Mouse (Mus musculus): ENCODE measurements around the gene 9830107B12Rik. TPM values are rescaled to one million over a fixed set of nuclear protein-coding genes. Genes with fewer than 3 reads are reported as not detected.

The 9830107B12Rik gene
- polyA plus RNA-seq, 1 experiment from 2014 or later, result not detected

GRCm38 (mm10) chr17:48110547-48111287 is 35.4 kb downstream of the 9830107B12Rik start:
- Histone ChIP-seq H3K36me3 (ENCODE audit: control insufficient read depth, insufficient read depth, low read length) (no peaks in the 10 kb centered on the region), H3K4me3 (ENCODE audit: low read depth, low read length) (no peak overlapping the region), H3K27me3 (replicated peaks; ENCODE audit: control insufficient read depth, insufficient read depth, low read length) (no peaks in the 10 kb centered on the region), H3K27ac (replicated peaks; ENCODE audit: low read depth, low read length) (no peak overlapping the region), H3K9me3 (ENCODE audit: control insufficient read depth, low read length) (no peaks in the 10 kb centered on the region), H3K4me2 (ENCODE audit: low read depth, low read length) (no peak overlapping the region), H3K9ac (ENCODE audit: low read depth, low read length) (no peak overlapping the region), H3K4me1 (ENCODE audit: control insufficient read depth, insufficient read depth, low read length) (no peaks in the 10 kb centered on the region)
- ATAC-seq (ENCODE audit: low read depth) (no peak), DNase-seq (ENCODE audit: low spot score) (no peak)
- WGBS, result 44% methylated on average over 8 of the region's 8 CpGs

DNA sequence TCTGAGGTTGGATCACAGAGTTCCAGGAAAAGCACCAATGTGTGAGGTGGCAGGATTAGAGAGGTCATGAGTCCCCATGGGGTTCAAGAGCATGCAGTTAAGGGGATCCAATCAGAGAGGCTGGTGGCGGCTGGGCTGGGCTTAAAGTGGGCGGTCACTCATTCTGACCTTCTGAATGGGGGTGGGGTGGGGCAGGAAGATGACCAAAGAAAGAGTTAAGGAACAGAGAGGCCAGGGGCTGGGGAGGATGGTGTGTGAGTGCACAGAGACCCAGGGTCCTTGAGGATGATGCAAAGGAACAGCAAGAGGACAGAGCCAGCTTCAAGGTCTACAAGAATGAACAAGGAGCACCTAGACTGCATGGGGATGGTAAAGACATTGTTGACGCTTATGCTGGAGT is 37.5 kb downstream of the 9830107B12Rik start:
- H3K4me1 ChIP-seq (ENCODE audit: control insufficient read depth, insufficient read depth, low read length), result no peaks in the 10 kb centered on the region
- H3K27me3 ChIP-seq (replicated peaks; ENCODE audit: control insufficient read depth, insufficient read depth, low read length), result no peaks in the 10 kb centered on the region
- no peak overlapping the region for H3K4me3 ChIP-seq (ENCODE audit: low read depth, low read length)
- DNase-seq (ENCODE audit: low spot score), result no peak
- WGBS, result 74% methylated on average over 3 of the region's 3 CpGs
- ATAC-seq (ENCODE audit: low read depth), result no peak
- no peaks in the 10 kb centered on the region for H3K36me3 ChIP-seq (ENCODE audit: control insufficient read depth, insufficient read depth, low read length)
- H3K4me2 ChIP-seq (ENCODE audit: low read depth, low read length), result no peak overlapping the region
- H3K27ac ChIP-seq (replicated peaks; ENCODE audit: low read depth, low read length), result no peak overlapping the region
- H3K9ac ChIP-seq (ENCODE audit: low read depth, low read length), result no peak overlapping the region
- H3K9me3 ChIP-seq (ENCODE audit: control insufficient read depth, low read length), result no peaks in the 10 kb centered on the region

DNA sequence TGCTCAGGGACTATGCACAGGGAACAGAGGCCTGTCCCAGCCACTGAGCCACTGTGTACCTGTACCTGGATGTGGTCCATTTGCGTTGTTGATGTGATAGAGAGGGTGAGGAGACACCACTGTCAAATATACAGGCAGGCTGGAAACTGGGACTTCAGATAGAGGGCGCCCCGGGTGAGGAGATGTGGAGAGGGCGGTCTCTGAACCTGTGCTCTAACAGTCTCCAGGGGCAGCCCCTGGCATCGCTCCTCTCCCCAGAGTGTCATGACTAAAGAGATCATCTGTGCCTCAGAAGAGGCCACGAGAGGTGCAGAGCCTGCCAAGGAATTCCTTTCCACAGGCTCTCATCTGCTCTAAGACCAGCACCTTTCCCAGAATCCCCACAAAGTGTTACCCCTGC is 38.2 kb downstream of the 9830107B12Rik start:
- Histone ChIP-seq H3K9ac (ENCODE audit: low read depth, low read length) (no peak overlapping the region), H3K27me3 (replicated peaks; ENCODE audit: control insufficient read depth, insufficient read depth, low read length) (no peaks in the 10 kb centered on the region), H3K27ac (replicated peaks; ENCODE audit: low read depth, low read length) (no peak overlapping the region), H3K9me3 (ENCODE audit: control insufficient read depth, low read length) (no peaks in the 10 kb centered on the region), H3K4me3 (ENCODE audit: low read depth, low read length) (no peak overlapping the region), H3K4me1 (ENCODE audit: control insufficient read depth, insufficient read depth, low read length) (no peaks in the 10 kb centered on the region), H3K4me2 (ENCODE audit: low read depth, low read length) (no peak overlapping the region), H3K36me3 (ENCODE audit: control insufficient read depth, insufficient read depth, low read length) (no peaks in the 10 kb centered on the region)
- DNase-seq (ENCODE audit: low spot score) (no peak), ATAC-seq (ENCODE audit: low read depth) (no peak)
- 63% methylated on average over 6 of the region's 6 CpGs for WGBS

GRCm38 (mm10) chr17:48107333-48107732 is 38.7 kb downstream of the 9830107B12Rik start:
- no peaks in the 10 kb centered on the region for H3K4me1 ChIP-seq (ENCODE audit: control insufficient read depth, insufficient read depth, low read length)
- ATAC-seq (ENCODE audit: low read depth) (no peak), DNase-seq (ENCODE audit: low spot score) (no peak)
- H3K9me3 ChIP-seq (ENCODE audit: control insufficient read depth, low read length), result no peaks in the 10 kb centered on the region
- 49% methylated on average over 4 of the region's 4 CpGs for WGBS
- H3K27ac ChIP-seq (replicated peaks; ENCODE audit: low read depth, low read length), result no peak overlapping the region
- no peak overlapping the region for H3K4me2 ChIP-seq (ENCODE audit: low read depth, low read length)
- H3K27me3 ChIP-seq (replicated peaks; ENCODE audit: control insufficient read depth, insufficient read depth, low read length), result no peaks in the 10 kb centered on the region
- no peak overlapping the region for H3K9ac ChIP-seq (ENCODE audit: low read depth, low read length)
- no peak overlapping the region for H3K4me3 ChIP-seq (ENCODE audit: low read depth, low read length)
- H3K36me3 ChIP-seq (ENCODE audit: control insufficient read depth, insufficient read depth, low read length), result no peaks in the 10 kb centered on the region

- peak overlapping the region; percentile 46 for H3K4me2 ChIP-seq (ENCODE audit: low read depth, low read length)
- ATAC-seq (ENCODE audit: low read depth) (peak; percentile 77), DNase-seq (ENCODE audit: low spot score) (peak; percentile 92)
- H3K4me3 ChIP-seq (ENCODE audit: low read depth, low read length), result peak overlapping the region; percentile 30
- H3K27me3 ChIP-seq (replicated peaks; ENCODE audit: control insufficient read depth, insufficient read depth, low read length), result peaks cover 46% of the 10 kb centered on the region
- peaks cover 31% of the 10 kb centered on the region for H3K4me1 ChIP-seq (ENCODE audit: control insufficient read depth, insufficient read depth, low read length)
- no peaks in the 10 kb centered on the region for H3K9me3 ChIP-seq (ENCODE audit: control insufficient read depth, low read length)
- no peak overlapping the region for H3K27ac ChIP-seq (replicated peaks; ENCODE audit: low read depth, low read length)
- H3K36me3 ChIP-seq (ENCODE audit: control insufficient read depth, insufficient read depth, low read length), result no peaks in the 10 kb centered on the region
- WGBS, result 13% methylated on average over 20 of the region's 21 CpGs
- no peak overlapping the region for H3K9ac ChIP-seq (ENCODE audit: low read depth, low read length)
Observed at GRCm38 (mm10) chr17:48100441-48101417, 45.3 kb downstream of the 9830107B12Rik start.

GRCm38 (mm10) chr17:48099312-48099711 is 46.8 kb downstream of the 9830107B12Rik start:
- Histone ChIP-seq H3K9ac (ENCODE audit: low read depth, low read length) (no peak overlapping the region), H3K36me3 (ENCODE audit: control insufficient read depth, insufficient read depth, low read length) (no peaks in the 10 kb centered on the region), H3K4me3 (ENCODE audit: low read depth, low read length) (no peak overlapping the region), H3K4me1 (ENCODE audit: control insufficient read depth, insufficient read depth, low read length) (peaks cover 35% of the 10 kb centered on the region), H3K27me3 (replicated peaks; ENCODE audit: control insufficient read depth, insufficient read depth, low read length) (peaks cover 59% of the 10 kb centered on the region), H3K4me2 (ENCODE audit: low read depth, low read length) (0 out of 2 replicates have a peak overlapping the region, but pooled peaks have one; percentile 63), H3K9me3 (ENCODE audit: control insufficient read depth, low read length) (no peaks in the 10 kb centered on the region), H3K27ac (replicated peaks; ENCODE audit: low read depth, low read length) (no peak overlapping the region)
- WGBS, result 17% methylated on average over 11 of the region's 11 CpGs
- DNase-seq (ENCODE audit: low spot score) (no peak), ATAC-seq (ENCODE audit: low read depth) (no peak)

- H3K4me1 ChIP-seq (ENCODE audit: control insufficient read depth, insufficient read depth, low read length), result peaks cover 35% of the 10 kb centered on the region
- H3K27ac ChIP-seq (replicated peaks; ENCODE audit: low read depth, low read length), result no peak overlapping the region
- H3K4me3 ChIP-seq (ENCODE audit: low read depth, low read length), result peak overlapping the region; percentile 31
- DNase-seq (ENCODE audit: low spot score) (no peak), ATAC-seq (ENCODE audit: low read depth) (no peak)
- peak overlapping the region; percentile 51; the same call in 1 of the 2 replicates for H3K9ac ChIP-seq (ENCODE audit: low read depth, low read length)
- WGBS, result 3% methylated on average over 19 of the region's 19 CpGs
- no peaks in the 10 kb centered on the region for H3K36me3 ChIP-seq (ENCODE audit: control insufficient read depth, insufficient read depth, low read length)
- H3K9me3 ChIP-seq (ENCODE audit: control insufficient read depth, low read length), result peaks cover 1% of the 10 kb centered on the region
- H3K27me3 ChIP-seq (replicated peaks; ENCODE audit: control insufficient read depth, insufficient read depth, low read length), result peaks cover 65% of the 10 kb centered on the region
- H3K4me2 ChIP-seq (ENCODE audit: low read depth, low read length), result peak overlapping the region; percentile 63
Observed at GRCm38 (mm10) chr17:48098528-48098890, 47.6 kb downstream of the 9830107B12Rik start.

DNA sequence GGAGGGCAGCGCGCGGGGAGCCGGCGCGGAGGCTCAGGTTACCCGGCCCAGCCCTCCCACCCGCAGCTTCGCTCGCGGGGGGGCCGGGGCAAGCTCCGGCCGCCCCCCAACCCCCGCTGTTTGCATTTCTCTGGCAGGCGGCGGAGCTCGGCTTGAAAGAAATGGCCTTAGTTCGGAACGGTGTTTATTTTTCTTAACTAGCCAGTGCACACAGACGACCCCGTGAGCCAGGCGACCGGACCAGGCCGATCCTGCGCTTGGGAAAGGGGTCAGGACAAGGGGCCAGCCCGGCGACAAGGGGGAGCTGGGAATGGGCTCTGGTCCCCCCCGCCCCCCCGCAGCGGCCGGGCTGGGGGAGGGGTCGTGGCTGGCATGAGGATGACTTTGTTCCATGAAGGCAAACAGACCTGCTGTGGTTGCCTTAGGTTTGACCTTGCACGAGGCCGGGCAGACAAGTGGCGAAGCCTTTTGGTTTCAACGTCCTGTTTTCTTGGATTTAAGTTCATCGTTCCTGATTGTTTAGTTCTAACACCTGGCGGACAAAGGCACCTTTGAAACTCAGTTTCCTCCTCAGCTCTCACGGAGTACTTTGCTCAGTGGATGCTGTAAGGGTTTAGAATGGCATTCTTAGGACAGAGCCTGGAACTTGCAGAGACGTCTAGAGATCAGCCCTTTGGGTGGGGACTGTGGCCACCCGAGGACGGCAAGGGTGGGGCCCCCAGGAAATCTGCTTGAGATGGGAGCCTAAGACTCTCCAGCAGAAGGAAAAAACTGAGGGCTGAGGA is 48.1 kb downstream of the 9830107B12Rik start:
- Histone ChIP-seq H3K4me1 (ENCODE audit: control insufficient read depth, insufficient read depth, low read length) (peaks cover 35% of the 10 kb centered on the region), H3K4me3 (ENCODE audit: low read depth, low read length) (peak overlapping the region; percentile 31), H3K9ac (ENCODE audit: low read depth, low read length) (peak overlapping the region; percentile 51), H3K36me3 (ENCODE audit: control insufficient read depth, insufficient read depth, low read length) (no peaks in the 10 kb centered on the region), H3K27ac (replicated peaks; ENCODE audit: low read depth, low read length) (no peak overlapping the region), H3K27me3 (replicated peaks; ENCODE audit: control insufficient read depth, insufficient read depth, low read length) (peaks cover 65% of the 10 kb centered on the region), H3K4me2 (ENCODE audit: low read depth, low read length) (peak overlapping the region; percentile 63), H3K9me3 (ENCODE audit: control insufficient read depth, low read length) (peaks cover 3% of the 10 kb centered on the region)
- DNase-seq (ENCODE audit: low spot score), result no peak
- ATAC-seq (ENCODE audit: low read depth), result no peak
- 2% methylated on average over 25 of the region's 43 CpGs for WGBS

Measured in embryonic facial prominence, embryonic 14.5 days (tissue).